Mouse (Mus musculus) liver, embryonic 11.5 days (tissue): Measurements from ENCODE around the gene Stard5. TPM values are rescaled to one million over a fixed set of nuclear protein-coding genes. Genes with fewer than 3 reads are reported as not detected.

ENCODE experiments used
- ATAC-seq: fragments of 200-750 bp; cut with Nextera tagmentation; replicated peaks from 2 replicates; pipeline ENCODE4 v1.8.0; 2017; ENCODE audit warnings: moderate number of reproducible peaks, mild to moderate bottlenecking, moderate TSS enrichment, moderate library complexity; ENCODE audit not compliant: low FRiP score
- DNase-seq: peaks from one replicate; pipeline ENCODE4 v3.0.0-alpha.2; 2017; ENCODE audit warnings: low spot score
- H3K27ac ChIP-seq: fragments of 300-500 bp; sonication (generic); 2 replicates; pipeline ENCODE4 v1.5.1; 2014; ENCODE audit warnings: mild to moderate bottlenecking, low read depth, low read length, control low read depth
- H3K27me3 ChIP-seq: fragments of 300-500 bp; sonication (generic); replicated peaks from 2 replicates; pipeline ENCODE4 v1.6.1; 2014; ENCODE audit warnings: low read length, mixed read lengths; ENCODE audit not compliant: control insufficient read depth, insufficient read depth
- H3K36me3 ChIP-seq: fragments of 300-500 bp; sonication (generic); 2 replicates; pipeline ENCODE4 v1.6.1; 2014; ENCODE audit warnings: mild to moderate bottlenecking, low read length, moderate library complexity, mixed read lengths; ENCODE audit not compliant: control insufficient read depth, insufficient read depth
- H3K4me1 ChIP-seq: fragments of 300-500 bp; sonication (generic); replicated peaks from 2 replicates; pipeline ENCODE4 v1.6.1; 2014; ENCODE audit warnings: low read length, mixed read lengths; ENCODE audit not compliant: control insufficient read depth, insufficient read depth
- H3K4me2 ChIP-seq: fragments of 300-500 bp; sonication (generic); 2 replicates; pipeline ENCODE4 v1.6.1; 2014; ENCODE audit warnings: mild to moderate bottlenecking, control low read depth, moderate library complexity
- H3K4me3 ChIP-seq: fragments of 300-500 bp; sonication (generic); 2 replicates; pipeline ENCODE4 v1.5.1; 2014; ENCODE audit warnings: low read depth, low read length, control low read depth
- H3K9ac ChIP-seq: fragments of 300-500 bp; sonication (generic); 2 replicates; pipeline ENCODE4 v1.6.1; 2014; ENCODE audit warnings: low read depth, low read length, control low read depth
- H3K9me3 ChIP-seq: fragments of 300-500 bp; sonication (generic); 2 replicates; pipeline ENCODE4 v1.6.1; 2016; ENCODE audit warnings: low read length, inconsistent platforms, mixed read lengths; ENCODE audit not compliant: control insufficient read depth
- WGBS: fragments of 180-500 bp; shearing (Covaris S2); extraction: QIAGEN DNeasy Blood & Tissue Kit; methylation state at CpG from one replicate; pipeline ENCODE4 v1.1.7; 2014; 5-methylcytosine and 5-hydroxymethylcytosine counted together
- polyA plus RNA-seq: library from polyadenylated mRNA; unstranded; fragments of >200 nt; fragmentation: Nextera tagmentation; extraction: Ambion mirVana; gene quantifications from 2 replicates; pipeline ENCODE4 v1.2.1, GENCODE M21; 2014

The Stard5 gene
- polyA plus RNA-seq, 1 experiment from 2014 or later = 10.8 TPM

DNA sequence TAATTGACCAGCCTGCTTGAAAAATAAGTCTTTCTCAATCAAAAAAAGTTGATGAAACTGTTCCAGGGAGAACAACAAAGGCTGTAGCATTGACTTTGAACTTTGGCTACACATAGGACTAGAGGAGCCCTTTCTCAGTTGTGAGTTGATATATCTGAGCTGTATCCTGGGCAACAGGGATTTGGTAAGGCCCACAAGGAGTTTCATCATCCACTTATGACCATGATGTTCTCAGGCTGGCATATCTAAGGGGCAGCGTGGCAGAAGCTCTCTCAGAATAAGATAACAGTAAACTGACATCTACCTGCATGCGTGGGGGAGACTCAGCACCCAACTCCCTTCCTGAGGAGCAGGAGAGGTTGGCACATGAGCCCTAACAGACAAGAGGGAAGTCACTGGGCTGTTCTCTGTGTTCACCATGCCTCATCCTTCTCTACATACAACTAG is 21.9 kb downstream of the Stard5 start:
- ATAC-seq (no peak), DNase-seq (no peak)
- Histone ChIP-seq H3K4me3 (no peak overlapping the region), H3K36me3 (no peaks in the 10 kb centered on the region), H3K4me1 (no peaks in the 10 kb centered on the region), H3K9ac (no peak overlapping the region), H3K27me3 (no peaks in the 10 kb centered on the region), H3K27ac (no peak overlapping the region), H3K4me2 (peak overlapping the region; percentile 2; the same call in 1 of the 2 replicates), H3K9me3 (no peaks in the 10 kb centered on the region)
- WGBS = 66% methylated on average over 2 of the region's 2 CpGs

DNA sequence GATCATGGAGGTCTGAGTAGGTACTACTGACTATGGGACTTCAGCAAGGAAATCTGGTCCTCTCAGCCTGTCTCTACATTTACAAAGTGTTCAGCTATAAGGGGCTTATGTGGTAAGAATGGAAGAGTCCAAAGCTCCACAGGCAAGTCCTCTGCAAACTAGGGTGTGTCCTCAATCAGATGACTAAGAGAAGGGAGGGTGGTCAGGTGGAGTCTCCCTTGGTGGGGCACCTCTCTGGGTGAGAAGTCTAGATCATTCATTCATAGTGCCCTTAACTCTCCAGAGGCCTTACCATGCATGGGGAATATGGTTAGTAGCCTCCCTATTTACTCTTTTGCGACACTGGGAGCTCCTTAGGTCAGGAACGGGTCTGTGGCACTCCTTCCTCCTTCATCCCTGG is 22.4 kb downstream of the Stard5 start:
- Histone ChIP-seq H3K36me3 (no peaks in the 10 kb centered on the region), H3K4me3 (no peak overlapping the region), H3K9ac (no peak overlapping the region), H3K9me3 (no peaks in the 10 kb centered on the region), H3K27ac (no peak overlapping the region), H3K4me2 (peak overlapping the region; percentile 2; the same call in 1 of the 2 replicates), H3K27me3 (no peaks in the 10 kb centered on the region), H3K4me1 (no peaks in the 10 kb centered on the region)
- 78% methylated on average over 2 of the region's 2 CpGs for WGBS
- DNase-seq (no peak), ATAC-seq (no peak)

GRCm38 (mm10) chr7:83654938-83655630 is 23.3 kb downstream of the Stard5 start:
- no peaks in the 10 kb centered on the region for H3K9me3 ChIP-seq
- peak overlapping the region; percentile 35 for H3K4me2 ChIP-seq
- DNase-seq (no peak), ATAC-seq (no peak; the same call in 1 of the 2 replicates)
- H3K27me3 ChIP-seq = no peaks in the 10 kb centered on the region
- peak overlapping the region; percentile 29; the same call in 1 of the 2 replicates for H3K4me3 ChIP-seq
- H3K27ac ChIP-seq = no peak overlapping the region
- no peaks in the 10 kb centered on the region for H3K4me1 ChIP-seq
- H3K9ac ChIP-seq = no peak overlapping the region
- no peaks in the 10 kb centered on the region for H3K36me3 ChIP-seq
- 36% methylated on average over 5 of the region's 5 CpGs for WGBS

DNA sequence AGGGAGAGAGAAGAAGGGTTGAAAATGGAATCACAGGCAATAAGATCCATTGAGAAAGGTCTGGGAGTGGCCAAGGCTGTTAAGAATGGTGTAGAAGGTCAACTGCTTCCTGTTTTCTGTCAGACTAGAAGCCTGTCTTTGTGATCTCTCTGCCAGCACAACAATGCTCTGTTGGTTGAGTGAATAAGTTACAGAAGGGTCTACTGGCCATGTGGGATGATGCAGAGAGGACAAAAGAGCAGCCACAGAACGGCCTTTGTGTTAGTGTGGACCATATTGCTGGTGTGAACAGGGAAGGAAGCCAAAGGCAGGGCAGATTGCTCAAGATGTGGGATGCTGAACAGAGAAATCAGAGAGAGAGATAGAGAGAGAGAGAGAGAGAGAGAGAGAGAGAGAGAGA is 27.0 kb downstream of the Stard5 start:
- no peaks in the 10 kb centered on the region for H3K9me3 ChIP-seq
- no peak overlapping the region for H3K4me2 ChIP-seq
- no peak overlapping the region for H3K4me3 ChIP-seq
- H3K9ac ChIP-seq = no peak overlapping the region
- 69% methylated on average over 1 of the region's 1 CpGs for WGBS
- no peaks in the 10 kb centered on the region for H3K4me1 ChIP-seq
- H3K27ac ChIP-seq = no peak overlapping the region; the same call in 1 of the 2 replicates
- ATAC-seq (no peak), DNase-seq (no peak)
- H3K36me3 ChIP-seq = no peaks in the 10 kb centered on the region
- no peaks in the 10 kb centered on the region for H3K27me3 ChIP-seq

DNA sequence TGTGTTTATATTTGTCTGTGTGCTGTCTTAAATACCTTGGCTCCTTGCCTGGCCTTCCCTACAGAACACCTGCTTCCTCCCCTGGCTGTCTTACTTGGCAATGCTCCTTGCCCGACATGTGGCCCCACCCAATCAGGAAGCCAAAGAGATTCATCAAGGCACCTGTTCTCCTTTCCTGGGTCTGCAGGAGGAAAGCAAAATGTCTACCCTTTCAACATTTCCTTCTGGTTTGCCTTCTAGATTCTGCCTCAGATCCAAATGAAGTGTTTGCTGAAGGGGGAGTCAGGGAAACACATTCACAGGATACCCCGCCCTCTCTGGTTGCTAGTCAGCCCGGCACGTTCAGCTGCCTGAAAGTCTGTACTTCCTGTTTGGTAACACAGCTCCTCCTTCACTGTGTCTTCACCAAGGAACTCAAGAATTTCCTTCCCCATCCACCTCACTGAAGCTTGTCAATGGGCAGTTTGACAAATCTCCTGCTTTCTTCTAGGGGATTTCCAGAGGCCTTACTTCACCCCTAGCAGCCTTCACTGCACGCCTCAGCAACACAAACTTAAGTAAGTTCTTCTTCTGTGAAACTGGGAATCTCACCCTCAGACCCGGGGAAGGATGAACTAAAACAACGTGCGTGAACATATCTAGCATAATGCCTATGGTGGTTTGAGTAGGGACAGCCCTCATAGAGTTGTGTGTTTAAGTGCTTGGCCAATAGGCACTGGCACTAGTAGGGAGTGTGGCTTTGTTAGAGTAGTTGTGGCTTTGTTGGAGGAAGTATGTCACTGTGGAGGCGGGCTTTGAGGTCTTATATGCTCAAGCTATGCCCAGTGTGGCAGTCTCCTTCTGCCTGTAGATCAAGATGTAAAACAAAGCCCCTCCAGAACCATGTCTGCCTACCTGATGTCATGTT is 27.7 kb downstream of the Stard5 start:
- DNase-seq = no peak
- H3K4me3 ChIP-seq = no peak overlapping the region
- 63% methylated on average over 9 of the region's 9 CpGs for WGBS
- no peaks in the 10 kb centered on the region for H3K4me1 ChIP-seq
- H3K27me3 ChIP-seq = no peaks in the 10 kb centered on the region
- ATAC-seq = no peak
- H3K27ac ChIP-seq = peak overlapping the region; percentile 19
- no peaks in the 10 kb centered on the region for H3K36me3 ChIP-seq
- no peak overlapping the region for H3K9ac ChIP-seq
- no peaks in the 10 kb centered on the region for H3K9me3 ChIP-seq
- no peak overlapping the region for H3K4me2 ChIP-seq

GRCm38 (mm10) chr7:83660273-83660691 is 28.5 kb downstream of the Stard5 start:
- H3K4me2 ChIP-seq = no peak overlapping the region
- H3K27ac ChIP-seq = no peak overlapping the region
- WGBS = 89% methylated on average over 11 of the region's 11 CpGs
- H3K27me3 ChIP-seq = no peaks in the 10 kb centered on the region
- no peaks in the 10 kb centered on the region for H3K4me1 ChIP-seq
- DNase-seq (no peak), ATAC-seq (no peak)
- H3K4me3 ChIP-seq = no peak overlapping the region
- H3K9me3 ChIP-seq = no peaks in the 10 kb centered on the region
- no peaks in the 10 kb centered on the region for H3K36me3 ChIP-seq
- no peak overlapping the region for H3K9ac ChIP-seq

DNA sequence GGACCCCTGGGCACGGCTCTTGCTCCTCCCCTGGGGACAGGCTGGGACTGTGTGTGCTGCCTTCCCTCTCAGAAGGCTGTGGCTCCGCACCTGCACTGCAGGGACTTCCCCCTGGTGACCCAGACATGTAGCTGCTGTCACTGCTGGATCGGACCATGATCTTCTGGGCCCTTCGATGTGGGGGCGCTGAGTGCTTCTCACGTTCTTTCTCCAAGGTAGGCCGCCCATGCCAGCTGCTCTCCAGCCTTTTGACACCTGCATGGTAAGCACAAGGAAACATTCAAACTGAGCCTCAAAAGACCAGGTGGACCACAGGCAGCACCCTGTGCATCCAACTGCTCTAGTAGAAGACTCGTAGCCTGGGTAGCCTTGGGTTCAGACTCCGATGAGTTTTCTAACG is 29.3 kb downstream of the Stard5 start:
- WGBS = 88% methylated on average over 10 of the region's 10 CpGs
- Histone ChIP-seq H3K4me1 (no peaks in the 10 kb centered on the region), H3K4me2 (no peak overlapping the region), H3K9me3 (no peaks in the 10 kb centered on the region), H3K4me3 (no peak overlapping the region), H3K36me3 (no peaks in the 10 kb centered on the region), H3K27ac (no peak overlapping the region), H3K9ac (no peak overlapping the region), H3K27me3 (no peaks in the 10 kb centered on the region)
- DNase-seq (no peak), ATAC-seq (no peak)

DNA sequence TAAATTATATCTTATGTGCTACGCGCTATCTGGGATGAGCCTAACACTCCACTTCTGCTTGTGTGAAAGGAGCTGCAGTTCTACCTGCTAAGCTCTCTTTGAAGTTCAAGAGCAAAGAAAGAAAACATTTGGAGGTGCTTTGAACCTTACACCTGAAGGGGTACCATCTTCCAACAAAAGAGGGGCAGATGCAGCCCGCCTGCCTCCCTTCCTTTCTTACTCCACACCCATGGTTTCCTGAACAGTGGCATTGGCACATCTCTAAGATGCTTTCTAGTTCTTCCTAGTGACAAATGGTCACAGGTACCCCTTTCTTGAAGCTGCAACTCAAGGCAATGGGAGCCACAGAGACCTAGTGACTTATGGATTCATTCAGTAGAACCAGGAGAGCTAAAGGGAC is 30.0 kb downstream of the Stard5 start:
- ATAC-seq (no peak), DNase-seq (no peak)
- 85% methylated on average over 3 of the region's 3 CpGs for WGBS
- no peaks in the 10 kb centered on the region for H3K4me1 ChIP-seq
- H3K27ac ChIP-seq = no peak overlapping the region
- no peak overlapping the region for H3K4me2 ChIP-seq
- no peak overlapping the region for H3K4me3 ChIP-seq
- H3K36me3 ChIP-seq = no peaks in the 10 kb centered on the region
- H3K9me3 ChIP-seq = no peaks in the 10 kb centered on the region
- no peaks in the 10 kb centered on the region for H3K27me3 ChIP-seq
- H3K9ac ChIP-seq = no peak overlapping the region
